Mouse (Mus musculus) hindbrain, embryonic 12.5 days (tissue): ENCODE data around the gene Cfb. TPM values are rescaled to one million over a fixed set of nuclear protein-coding genes. Genes with fewer than 3 reads are reported as not detected.
"Not testable (repeated sequence)": the region's sequence is repeated elsewhere in the genome, so short reads cannot be mapped to it uniquely, and the experiment has no call there.

Source experiments
- ATAC-seq: fragments of 200-750 bp; cut with Nextera tagmentation; 2 replicates; pipeline ENCODE4 v1.8.0; 2017; ENCODE audit warnings: moderate TSS enrichment; ENCODE audit not compliant: low FRiP score
- H3K27ac ChIP-seq: fragments of 300-500 bp; sonication (generic); 2 replicates; pipeline ENCODE4 v1.5.1; 2016; ENCODE audit warnings: mild to moderate bottlenecking
- H3K27me3 ChIP-seq: fragments of 300-500 bp; sonication (generic); 2 replicates; pipeline ENCODE4 v1.6.1; 2016; ENCODE audit warnings: mild to moderate bottlenecking
- H3K36me3 ChIP-seq: fragments of 300-500 bp; sonication (generic); 2 replicates; pipeline ENCODE4 v1.6.1; 2016; ENCODE audit warnings: mild to moderate bottlenecking
- H3K4me1 ChIP-seq: fragments of 300-500 bp; sonication (generic); 2 replicates; pipeline ENCODE4 v1.6.1; 2016
- H3K4me2 ChIP-seq: fragments of 300-500 bp; sonication (generic); replicated peaks from 2 replicates; pipeline ENCODE4 v1.6.1; 2016; ENCODE audit warnings: mild to moderate bottlenecking
- H3K4me3 ChIP-seq: fragments of 300-500 bp; sonication (generic); 2 replicates; pipeline ENCODE4 v1.5.1; 2016; ENCODE audit warnings: mild to moderate bottlenecking
- H3K9ac ChIP-seq: fragments of 300-500 bp; sonication (generic); 2 replicates; pipeline ENCODE4 v1.6.1; 2016; ENCODE audit warnings: mild to moderate bottlenecking, moderate library complexity
- H3K9me3 ChIP-seq: fragments of 300-500 bp; sonication (generic); replicated peaks from 2 replicates; pipeline ENCODE4 v1.6.1; 2016; ENCODE audit warnings: mild to moderate bottlenecking
- WGBS: fragments of 180-500 bp; shearing (Covaris S2); methylation state at CpG from one replicate; pipeline ENCODE4 v1.1.7; 2016; 5-methylcytosine and 5-hydroxymethylcytosine counted together
- microRNA-seq: library from miRNA; unstranded; fragments of <30 nt; microRNA quantifications from one replicate; pipeline ENCODE4, GENCODE M21; 2017
- polyA plus RNA-seq: library from polyadenylated mRNA; unstranded; fragments of >200 nt; fragmentation: Nextera tagmentation; extraction: Ambion mirVana; gene quantifications from 2 replicates; pipeline ENCODE4 v1.2.1, GENCODE M21; 2016

Gene Cfb
- polyA plus RNA-seq, 1 experiment from 2014 or later = 2.2 TPM

DNA sequence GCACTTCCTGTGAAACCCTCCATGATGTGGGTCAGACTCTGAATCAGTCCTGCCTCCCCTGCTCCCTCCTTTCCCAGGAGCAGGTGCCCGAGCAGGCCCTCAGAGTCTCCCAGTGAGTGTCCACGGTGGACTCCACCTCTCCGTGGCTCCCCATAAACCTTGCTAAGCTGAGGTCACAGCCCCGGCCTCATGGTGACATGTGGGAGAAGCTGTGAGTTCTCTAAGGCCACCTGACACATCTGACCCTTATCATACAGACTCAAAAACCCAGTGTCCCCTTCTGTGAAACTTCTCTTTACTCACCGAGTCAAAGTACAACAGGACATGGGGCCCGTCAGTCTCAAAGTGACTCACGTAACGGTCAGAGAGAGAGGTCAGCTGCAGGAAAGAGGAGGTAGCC, 51.5 kb downstream of the Cfb start:
- H3K4me1 ChIP-seq, H3K9ac ChIP-seq, H3K36me3 ChIP-seq, H3K4me2 ChIP-seq, H3K27me3 ChIP-seq, ATAC-seq, H3K4me3 ChIP-seq, H3K9me3 ChIP-seq, H3K27ac ChIP-seq: not testable (repeated sequence)
- WGBS = 79% methylated on average over 8 of the region's 8 CpGs

- H3K36me3 ChIP-seq, H3K27ac ChIP-seq, H3K9ac ChIP-seq, ATAC-seq, H3K4me1 ChIP-seq, H3K4me2 ChIP-seq, H3K9me3 ChIP-seq, H3K27me3 ChIP-seq, H3K4me3 ChIP-seq: not testable (repeated sequence)
- 82% methylated on average over 5 of the region's 5 CpGs for WGBS
Observed at GRCm38 (mm10) chr17:34810411-34810810, 51.9 kb downstream of the Cfb start.

DNA sequence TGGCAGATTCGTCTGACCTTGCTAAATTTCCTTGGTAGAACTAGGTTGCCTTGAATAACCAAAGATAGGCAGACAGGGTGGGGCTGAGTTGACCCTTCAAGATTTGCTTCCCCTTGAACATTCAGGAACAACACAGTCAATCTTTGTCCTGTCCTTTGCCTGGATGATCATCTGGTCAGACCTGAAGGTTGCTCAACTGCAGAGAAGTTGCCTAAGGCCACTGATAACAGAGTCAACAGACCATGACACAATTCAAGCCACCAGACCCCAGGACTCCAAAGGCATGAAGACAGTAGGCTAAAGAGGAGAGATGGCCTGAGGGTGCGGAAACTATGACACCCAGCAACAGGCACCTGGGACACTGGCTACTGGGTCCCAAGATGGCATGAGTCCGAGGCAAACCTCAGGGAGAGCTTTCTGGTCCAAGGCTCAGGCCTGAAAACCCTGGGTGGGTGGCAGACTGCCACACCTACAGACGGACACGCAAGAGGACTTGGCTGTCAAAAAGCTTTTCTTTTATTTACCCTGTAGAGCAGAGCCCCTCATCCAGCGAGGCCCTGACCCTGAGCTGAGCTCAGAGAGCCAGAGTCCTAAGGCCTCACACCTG, 53.6 kb downstream of the Cfb start:
- no peak overlapping the region for H3K27ac ChIP-seq
- H3K4me1 ChIP-seq = no peaks in the 10 kb centered on the region
- H3K4me2 ChIP-seq = no peak overlapping the region
- ATAC-seq = no peak
- H3K4me3 ChIP-seq = no peak overlapping the region
- no peaks in the 10 kb centered on the region for H3K27me3 ChIP-seq
- H3K36me3 ChIP-seq = no peaks in the 10 kb centered on the region
- WGBS = 85% methylated on average over 6 of the region's 6 CpGs
- H3K9ac ChIP-seq = no peak overlapping the region
- peaks cover 8% of the 10 kb centered on the region; the same call in 1 of the 2 replicates for H3K9me3 ChIP-seq

GRCm38 (mm10) chr17:34807176-34807575, 55.1 kb downstream of the Cfb start:
- WGBS = 72% methylated on average over 3 of the region's 3 CpGs
- H3K4me2 ChIP-seq = no peak overlapping the region
- no peak overlapping the region for H3K9ac ChIP-seq
- no peaks in the 10 kb centered on the region for H3K4me1 ChIP-seq
- H3K36me3 ChIP-seq = no peaks in the 10 kb centered on the region
- no peak for ATAC-seq
- peaks cover 8% of the 10 kb centered on the region; the same call in 1 of the 2 replicates for H3K9me3 ChIP-seq
- H3K4me3 ChIP-seq = no peak overlapping the region
- H3K27me3 ChIP-seq = no peaks in the 10 kb centered on the region
- no peak overlapping the region for H3K27ac ChIP-seq

Small RNAs within 50 kb of the gene (microRNA-seq; reads per million reads assigned to microRNA genes)
- 2.2 reads per million for gene Mir6970
- 3.3 reads per million, percentile 5 among the genes with 10 or more reads in this experiment for gene Mir6971
- not detected for gene Mir6972

Other genes starting within 250 kb of the Cfb start
- 5.3 and 7.4 TPM in 2 replicates for gene Egfl8, start 246.5 kb downstream of the Cfb start, polyA plus RNA-seq
- gene Ppt2, start 234.0 kb downstream of the Cfb start, polyA plus RNA-seq = 20.9 and 21.7 TPM in 2 replicates
- gene Prrt1, start 233.0 kb downstream of the Cfb start, polyA plus RNA-seq = 3.0 and 3.1 TPM in 2 replicates
- 15.7 and 16.2 TPM in 2 replicates for gene Fkbpl, start 217.8 kb downstream of the Cfb start, polyA plus RNA-seq
- gene Atf6b, start 215.4 kb downstream of the Cfb start, polyA plus RNA-seq = 114 and 119 TPM in 2 replicates
- gene Tnxb, start 192.0 kb downstream of the Cfb start, polyA plus RNA-seq = 0.04 and 0.05 TPM in 2 replicates
- gene C4b, start 118.6 kb downstream of the Cfb start, polyA plus RNA-seq = not detected in 2 replicates
- not detected in 2 replicates for gene Cyp21a1, start 58.0 kb downstream of the Cfb start, polyA plus RNA-seq
- gene Stk19, start 25.6 kb downstream of the Cfb start, polyA plus RNA-seq = 25.0 and 26.7 TPM in 2 replicates
- gene Dxo, start 25.5 kb downstream of the Cfb start, polyA plus RNA-seq = 62.5 and 70.2 TPM in 2 replicates
- 64.9 and 65.8 TPM in 2 replicates for gene Skiv2l, start 12.3 kb downstream of the Cfb start, polyA plus RNA-seq
- 95.2 and 111 TPM in 2 replicates for gene Nelfe, start 12.1 kb downstream of the Cfb start, polyA plus RNA-seq
- gene Zbtb12, start 17.0 kb upstream of the Cfb start, polyA plus RNA-seq = 12.0 and 12.8 TPM in 2 replicates
- 0.10 and 0.29 TPM in 2 replicates for gene Gm20547, start 19.5 kb upstream of the Cfb start, polyA plus RNA-seq
- 1.4 and 2.6 TPM in 2 replicates for gene C2, start 35.7 kb upstream of the Cfb start, polyA plus RNA-seq
- 110 and 113 TPM in 2 replicates for gene Ehmt2, start 36.0 kb upstream of the Cfb start, polyA plus RNA-seq
- gene Slc44a4, start 51.9 kb upstream of the Cfb start, polyA plus RNA-seq = 0.13 and 0.15 TPM in 2 replicates
- gene Neu1, start 68.7 kb upstream of the Cfb start, polyA plus RNA-seq = 25.2 and 28.2 TPM in 2 replicates
- gene Hspa1b, start 96.7 kb upstream of the Cfb start, polyA plus RNA-seq = 0.08 and 0.25 TPM in 2 replicates
- gene Gm20481, start 107.4 kb upstream of the Cfb start, polyA plus RNA-seq = 0.99 TPM in 1 of 2 replicates, not detected in the other
- 2.2 and 3.1 TPM in 2 replicates for gene Hspa1a, start 109.6 kb upstream of the Cfb start, polyA plus RNA-seq
- 1.3 TPM in 2 replicates for gene Hspa1l, start 110.2 kb upstream of the Cfb start, polyA plus RNA-seq
- 128 and 158 TPM in 2 replicates for gene Lsm2, start 119.3 kb upstream of the Cfb start, polyA plus RNA-seq
- 109 and 110 TPM in 2 replicates for gene Vars, start 138.5 kb upstream of the Cfb start, polyA plus RNA-seq
- gene Vwa7, start 154.1 kb upstream of the Cfb start, polyA plus RNA-seq = 0.12 and 0.20 TPM in 2 replicates
- gene Sapcd1, start 165.5 kb upstream of the Cfb start, polyA plus RNA-seq = 2.4 and 3.6 TPM in 2 replicates
- gene Msh5, start 184.2 kb upstream of the Cfb start, polyA plus RNA-seq = 3.0 and 3.1 TPM in 2 replicates
- gene Clic1, start 187.4 kb upstream of the Cfb start, polyA plus RNA-seq = 157 and 159 TPM in 2 replicates
- gene Ddah2, start 196.5 kb upstream of the Cfb start, polyA plus RNA-seq = 512 and 517 TPM in 2 replicates
- not detected in 2 replicates for gene Ly6g6c, start 202.9 kb upstream of the Cfb start, polyA plus RNA-seq
- 0.46 and 0.52 TPM in 2 replicates for gene Mpig6b, start 203.7 kb upstream of the Cfb start, polyA plus RNA-seq
- not detected in 2 replicates for gene Ly6g6e, start 214.4 kb upstream of the Cfb start, polyA plus RNA-seq
- 2.1 and 2.3 TPM in 2 replicates for gene Ly6g6d, start 215.5 kb upstream of the Cfb start, polyA plus RNA-seq
- 0.47 and 0.62 TPM in 2 replicates for gene Ly6g6f, start 223.1 kb upstream of the Cfb start, polyA plus RNA-seq
- 78.6 and 81.1 TPM in 2 replicates for gene Abhd16a, start 226.7 kb upstream of the Cfb start, polyA plus RNA-seq
- gene Ly6g5c, start 245.8 kb upstream of the Cfb start, polyA plus RNA-seq = not detected in 2 replicates